Mouse (Mus musculus) heart, embryonic 13.5 days (tissue): ENCODE measurements around the gene Pnkd. TPM values are rescaled to one million over a fixed set of nuclear protein-coding genes. Genes with fewer than 3 reads are reported as not detected.

ENCODE experiments used
- ATAC-seq: fragments of 200-750 bp; cut with Nextera tagmentation; 2 replicates; pipeline ENCODE4 v1.8.0; 2017; ENCODE audit warnings: moderate TSS enrichment; ENCODE audit not compliant: insufficient number of reproducible peaks, low FRiP score, low TSS enrichment; ENCODE audit errors: extremely low read depth
- H3K27ac ChIP-seq: fragments of 300-500 bp; sonication (generic); replicated peaks from 2 replicates; pipeline ENCODE4 v1.5.1; 2015; ENCODE audit warnings: moderate library complexity, mild to moderate bottlenecking, inconsistent platforms
- H3K27me3 ChIP-seq: fragments of 300-500 bp; sonication (generic); replicated peaks from 2 replicates; pipeline ENCODE4 v1.6.1; 2015; ENCODE audit warnings: mild to moderate bottlenecking, inconsistent platforms
- H3K36me3 ChIP-seq: fragments of 300-500 bp; sonication (generic); 2 replicates; pipeline ENCODE4 v1.6.1; 2015; ENCODE audit warnings: mild to moderate bottlenecking, inconsistent platforms
- H3K4me1 ChIP-seq: fragments of 300-500 bp; sonication (generic); 2 replicates; pipeline ENCODE4 v1.6.1; 2015; ENCODE audit warnings: inconsistent platforms
- H3K4me2 ChIP-seq: fragments of 300-500 bp; sonication (generic); 2 replicates; pipeline ENCODE4 v1.6.1; 2015; ENCODE audit warnings: inconsistent platforms, mild to moderate bottlenecking, moderate library complexity
- H3K4me3 ChIP-seq: fragments of 300-500 bp; sonication (generic); 2 replicates; pipeline ENCODE4 v1.5.1; 2015; ENCODE audit warnings: moderate library complexity, mild to moderate bottlenecking, inconsistent platforms
- H3K9ac ChIP-seq: fragments of 300-500 bp; sonication (generic); 2 replicates; pipeline ENCODE4 v1.6.1; 2015; ENCODE audit warnings: inconsistent platforms, mild to moderate bottlenecking, moderate library complexity
- H3K9me3 ChIP-seq: fragments of 300-500 bp; sonication (generic); 2 replicates; pipeline ENCODE4 v1.6.1; 2016; ENCODE audit warnings: inconsistent platforms
- WGBS: fragments of 180-500 bp; shearing (Covaris S2); methylation state at CpG from one replicate; pipeline ENCODE4 v1.1.7; 2015; ENCODE audit warnings: mixed read lengths; 5-methylcytosine and 5-hydroxymethylcytosine counted together
- polyA plus RNA-seq: library from polyadenylated mRNA; unstranded; fragments of >200 nt; fragmentation: Nextera tagmentation; extraction: Ambion mirVana; gene quantifications from 2 replicates; pipeline ENCODE4 v1.2.1, GENCODE M21; 2015

Gene Pnkd
- polyA plus RNA-seq, 1 experiment from 2014 or later: 227 TPM

- Histone ChIP-seq H3K4me3 (no peak overlapping the region), H3K4me2 (peak overlapping the region; percentile 73; the same call in 1 of the 2 replicates), H3K27me3 (no peaks in the 10 kb centered on the region), H3K9me3 (no peaks in the 10 kb centered on the region), H3K36me3 (peaks cover 19% of the 10 kb centered on the region), H3K27ac (peak overlapping the region; percentile 99), H3K9ac (peak overlapping the region; percentile 65), H3K4me1 (peaks cover 98% of the 10 kb centered on the region)
- ATAC-seq: no peak
- WGBS: 79% methylated on average over 5 of the region's 5 CpGs
Observed at GRCm38 (mm10) chr1:74298157-74298750, 13.5 kb downstream of the Pnkd start.

GRCm38 (mm10) chr1:74298996-74299395 is 14.3 kb downstream of the Pnkd start:
- no peak for ATAC-seq
- Histone ChIP-seq H3K9me3 (no peaks in the 10 kb centered on the region), H3K9ac (peak overlapping the region; percentile 65), H3K4me1 (peaks cover 90% of the 10 kb centered on the region), H3K4me2 (0 out of 2 replicates have a peak overlapping the region, but pooled peaks have one; percentile 8), H3K36me3 (peaks cover 11% of the 10 kb centered on the region), H3K27ac (peak overlapping the region; percentile 99), H3K4me3 (no peak overlapping the region), H3K27me3 (no peaks in the 10 kb centered on the region)
- 47% methylated on average over 5 of the region's 5 CpGs for WGBS

GRCm38 (mm10) chr1:74300347-74301110 is 15.8 kb downstream of the Pnkd start:
- Histone ChIP-seq H3K27ac (peak overlapping the region; percentile 99), H3K9me3 (no peaks in the 10 kb centered on the region), H3K4me3 (no peak overlapping the region), H3K9ac (peak overlapping the region; percentile 67), H3K36me3 (peaks cover 4% of the 10 kb centered on the region), H3K27me3 (no peaks in the 10 kb centered on the region), H3K4me2 (peak overlapping the region; percentile 32; the same call in 1 of the 2 replicates), H3K4me1 (peaks cover 87% of the 10 kb centered on the region)
- WGBS: 52% methylated on average over 6 of the region's 6 CpGs
- no peak for ATAC-seq

- Histone ChIP-seq H3K4me3 (no peak overlapping the region), H3K36me3 (peaks cover 4% of the 10 kb centered on the region), H3K27me3 (no peaks in the 10 kb centered on the region), H3K4me1 (peaks cover 73% of the 10 kb centered on the region), H3K27ac (0 out of 2 replicates have a peak overlapping the region, but pooled peaks have one; percentile 88), H3K9me3 (no peaks in the 10 kb centered on the region), H3K4me2 (peak overlapping the region; percentile 73), H3K9ac (peak overlapping the region; percentile 88)
- no peak for ATAC-seq
- WGBS: 86% methylated on average over 7 of the region's 7 CpGs
Observed at GRCm38 (mm10) chr1:74302229-74302628, 17.5 kb downstream of the Pnkd start.

- no peaks in the 10 kb centered on the region for H3K9me3 ChIP-seq
Observed at GRCm38 (mm10) chr1:74302835-74303234, 18.1 kb downstream of the Pnkd start.

GRCm38 (mm10) chr1:74303509-74304338 is 19.0 kb downstream of the Pnkd start:
- H3K27ac ChIP-seq: peak overlapping the region; percentile 88
- H3K4me1 ChIP-seq: peaks cover 68% of the 10 kb centered on the region
- H3K27me3 ChIP-seq: no peaks in the 10 kb centered on the region
- H3K4me2 ChIP-seq: peak overlapping the region; percentile 73
- peaks cover 1% of the 10 kb centered on the region for H3K36me3 ChIP-seq
- WGBS: under 1% methylated on average over 55 of the region's 56 CpGs
- peak; percentile 75 for ATAC-seq
- H3K4me3 ChIP-seq: peak overlapping the region; percentile 65
- H3K9ac ChIP-seq: peak overlapping the region; percentile 88
- no peaks in the 10 kb centered on the region for H3K9me3 ChIP-seq

More at GRCm38 (mm10) chr1:74302835-74303234, 18.1 kb downstream of the Pnkd start:
- no peaks in the 10 kb centered on the region for H3K27me3 ChIP-seq
- peaks cover 72% of the 10 kb centered on the region for H3K4me1 ChIP-seq
- H3K27ac ChIP-seq: peak overlapping the region; percentile 88
- H3K9ac ChIP-seq: peak overlapping the region; percentile 88
- H3K36me3 ChIP-seq: peaks cover 4% of the 10 kb centered on the region
- H3K4me3 ChIP-seq: peak overlapping the region; percentile 65
- no peak for ATAC-seq
- peak overlapping the region; percentile 73 for H3K4me2 ChIP-seq
- 74% methylated on average over 2 of the region's 2 CpGs for WGBS

GRCm38 (mm10) chr1:74304339-74304790 is 19.6 kb downstream of the Pnkd start:
- H3K9ac ChIP-seq: peak overlapping the region; percentile 88
- peaks cover 65% of the 10 kb centered on the region for H3K4me1 ChIP-seq
- no peak for ATAC-seq
- WGBS: 7% methylated on average over 12 of the region's 12 CpGs
- peak overlapping the region; percentile 73 for H3K4me2 ChIP-seq
- peak overlapping the region; percentile 88 for H3K27ac ChIP-seq
- peak overlapping the region; percentile 65 for H3K4me3 ChIP-seq
- H3K27me3 ChIP-seq: no peaks in the 10 kb centered on the region
- no peaks in the 10 kb centered on the region for H3K36me3 ChIP-seq
- no peaks in the 10 kb centered on the region for H3K9me3 ChIP-seq

- no peak for ATAC-seq
- H3K4me1 ChIP-seq: peaks cover 65% of the 10 kb centered on the region
- H3K36me3 ChIP-seq: no peaks in the 10 kb centered on the region
- no peak overlapping the region for H3K4me2 ChIP-seq
- H3K27ac ChIP-seq: 0 out of 2 replicates have a peak overlapping the region, but pooled peaks have one; percentile 25
- 64% methylated on average over 4 of the region's 4 CpGs for WGBS
- H3K27me3 ChIP-seq: no peaks in the 10 kb centered on the region
- no peaks in the 10 kb centered on the region for H3K9me3 ChIP-seq
- no peak overlapping the region for H3K4me3 ChIP-seq
- no peak overlapping the region for H3K9ac ChIP-seq
Observed at GRCm38 (mm10) chr1:74304946-74305345, 20.2 kb downstream of the Pnkd start.

GRCm38 (mm10) chr1:74305522-74305921 is 20.8 kb downstream of the Pnkd start, which contains the start of gene Tmbim1:
Tmbim1 (minus strand) TSS chr1:74305622.
- peak within 1 kb of the TSS; percentile 65 for H3K4me3 ChIP-seq
- peak within 1 kb of the TSS; percentile 88 for H3K9ac ChIP-seq
- peak within 1 kb of the TSS; percentile 88 for H3K27ac ChIP-seq
- no peaks in the 10 kb centered on the region for H3K36me3 ChIP-seq
- peak within 1 kb of the TSS; percentile 73 for H3K4me2 ChIP-seq
- H3K4me1 ChIP-seq: peaks cover 62% of the 10 kb centered on the region
- no peaks in the 10 kb centered on the region for H3K9me3 ChIP-seq
- H3K27me3 ChIP-seq: no peaks in the 10 kb centered on the region
- no peak for ATAC-seq
- WGBS: 92% methylated on average over 2 of the region's 2 CpGs

- H3K4me2 ChIP-seq: no peak overlapping the region
- no peaks in the 10 kb centered on the region for H3K9me3 ChIP-seq
- WGBS: 95% methylated on average over 1 of the region's 1 CpGs
- no peaks in the 10 kb centered on the region for H3K36me3 ChIP-seq
- H3K9ac ChIP-seq: no peak overlapping the region
- no peak overlapping the region for H3K27ac ChIP-seq
- H3K4me1 ChIP-seq: peaks cover 51% of the 10 kb centered on the region
- ATAC-seq: no peak
- no peaks in the 10 kb centered on the region for H3K27me3 ChIP-seq
- H3K4me3 ChIP-seq: no peak overlapping the region
Observed at GRCm38 (mm10) chr1:74307146-74307545, 22.4 kb downstream of the Pnkd start.
